Mouse (Mus musculus) myocyte (in vitro differentiated cells): Measurements from ENCODE around the gene Unc79. TPM values are rescaled to one million over a fixed set of nuclear protein-coding genes. Genes with fewer than 3 reads are reported as not detected.
A peak's percentile ranks its signal among the peaks of the same experiment; 100 is the strongest.

Source experiments
- H3K27me3 ChIP-seq: one replicate; pipeline ENCODE4 v1.6.1; 2011; ENCODE audit not compliant: control insufficient read depth, insufficient read depth, insufficient read length
- H3K36me3 ChIP-seq: one replicate; pipeline ENCODE4 v1.6.1; 2011; ENCODE audit not compliant: control insufficient read depth, insufficient read depth
- H3K4me2 ChIP-seq: one replicate; pipeline ENCODE4 v1.6.1; 2011; ENCODE audit warnings: low read depth, control low read depth
- H3K4me3 ChIP-seq: one replicate; pipeline ENCODE4 v1.5.1; 2011; ENCODE audit warnings: mild to moderate bottlenecking, control low read depth, moderate library complexity
- H3K79me2 ChIP-seq: one replicate; pipeline ENCODE4 v1.6.1; 2011; ENCODE audit not compliant: control insufficient read depth, insufficient read depth
- H3ac ChIP-seq: one replicate; pipeline ENCODE4 v1.6.1; 2011; ENCODE audit not compliant: control insufficient read depth, insufficient read length
- CEBPB ChIP-seq: IDR thresholded peaks from 2 replicates; pipeline ENCODE4 v1.6.1; 2011; ENCODE audit warnings: mild to moderate bottlenecking, moderate library complexity; ENCODE audit not compliant: poor library complexity, insufficient read depth, severe bottlenecking
- E2F4 ChIP-seq: IDR thresholded peaks from one replicate; pipeline ENCODE4 v1.6.1; 2011; ENCODE audit warnings: mild to moderate bottlenecking, control low read depth, moderate library complexity; ENCODE audit not compliant: insufficient read depth
- MAX ChIP-seq: IDR thresholded peaks from one replicate; pipeline ENCODE4 v1.6.1; 2011; ENCODE audit warnings: low read depth, mild to moderate bottlenecking, control low read depth
- MYOD1 ChIP-seq, 3 experiments: IDR thresholded peaks; one replicate each; pipeline ENCODE4 v1.6.1; 2011; ENCODE audit warnings: control low read depth in 2 of 3, low read depth in 2 of 3, mild to moderate bottlenecking in 2 of 3, moderate library complexity in 1 of 3; ENCODE audit not compliant: insufficient read length in 2 of 3, control insufficient read depth in 1 of 3
- MYOG ChIP-seq, 3 experiments: IDR thresholded peaks; one replicate each; pipeline ENCODE4 v1.6.1; 2011; ENCODE audit warnings: control low read depth in 2 of 3, low read depth in 2 of 3, mild to moderate bottlenecking in 2 of 3; ENCODE audit not compliant: insufficient read length in 2 of 3, control insufficient read depth in 1 of 3, insufficient read depth in 1 of 3
- POLR2A ChIP-seq: IDR thresholded peaks from one replicate; pipeline ENCODE4 v1.6.1; 2011; ENCODE audit warnings: low read depth, mild to moderate bottlenecking, control low read depth, moderate library complexity; ENCODE audit not compliant: insufficient read length
- POLR2AphosphoS2 ChIP-seq: IDR thresholded peaks from one replicate; pipeline ENCODE4 v1.6.1; 2011; ENCODE audit warnings: low read depth, control low read depth; ENCODE audit not compliant: insufficient read length
- REST ChIP-seq: IDR thresholded peaks from one replicate; pipeline ENCODE4 v1.6.1; 2011; ENCODE audit warnings: mild to moderate bottlenecking, control low read depth, moderate library complexity; ENCODE audit not compliant: insufficient read depth, insufficient read length
- SRF ChIP-seq: IDR thresholded peaks from one replicate; pipeline ENCODE4 v1.6.1; 2011; ENCODE audit warnings: low read depth; ENCODE audit not compliant: control insufficient read depth, insufficient read length
- TCF12 ChIP-seq: IDR thresholded peaks from one replicate; pipeline ENCODE4 v1.6.1; 2011; ENCODE audit warnings: mild to moderate bottlenecking, control low read depth; ENCODE audit not compliant: poor library complexity, insufficient read depth, severe bottlenecking
- TCF3 ChIP-seq: IDR thresholded peaks from one replicate; pipeline ENCODE4 v1.6.1; 2011; ENCODE audit warnings: low read depth, control low read depth; ENCODE audit not compliant: insufficient read length
- USF1 ChIP-seq: IDR thresholded peaks from one replicate; pipeline ENCODE4 v1.6.1; 2011; ENCODE audit warnings: low read depth, mild to moderate bottlenecking, control low read depth, moderate library complexity
- polyA plus RNA-seq: library from polyadenylated mRNA; unstranded; fragments of >200 nt; fragmentation: generic; extraction: Trizol; gene quantifications from one replicate; pipeline ENCODE4 v1.2.1, GENCODE M21; 2012; ENCODE audit warnings: missing spikeins

Gene Unc79
- polyA plus RNA-seq, 1 experiment: not detected

- H3K36me3 ChIP-seq: no peaks in the 10 kb centered on the region
- H3ac ChIP-seq: no peak overlapping the region
- no peak overlapping the region for H3K4me2 ChIP-seq
- H3K79me2 ChIP-seq: no peaks in the 10 kb centered on the region
- H3K27me3 ChIP-seq: no peaks in the 10 kb centered on the region
- H3K4me3 ChIP-seq: no peak overlapping the region
- no peak for TF ChIP-seq CEBPB
- no peak for TF ChIP-seq SRF
- TF ChIP-seq POLR2A: no peak
- TF ChIP-seq USF1: no peak
- TF ChIP-seq TCF12: no peak
- TF ChIP-seq REST: no peak
- TF ChIP-seq MYOD1 (IDR thresholded peaks at IDR 0.05; ENCODE audit: control insufficient read depth in 1 of 3, insufficient read length in 2 of 3, low read depth in 2 of 3): no peak
- no peak for TF ChIP-seq MAX
- TF ChIP-seq MYOG (IDR thresholded peaks at IDR 0.05; ENCODE audit: control insufficient read depth in 1 of 3, insufficient read depth in 1 of 3, insufficient read length in 2 of 3, low read depth in 2 of 3): no peak
Observed at GRCm38 (mm10) chr12:103091831-103092230, 143.2 kb downstream of the Unc79 start.

- no peak overlapping the region for H3K4me3 ChIP-seq
- no peak for TF ChIP-seq MAX
- TF ChIP-seq TCF12: no peak
- no peak for TF ChIP-seq USF1
- no peak for TF ChIP-seq CEBPB
- no peak for TF ChIP-seq E2F4
- no peak for TF ChIP-seq SRF
- no peak for TF ChIP-seq TCF3
- TF ChIP-seq MYOG (IDR thresholded peaks at IDR 0.05; ENCODE audit: control insufficient read depth in 1 of 3, insufficient read depth in 1 of 3, insufficient read length in 2 of 3, low read depth in 2 of 3): no peak
Observed at GRCm38 (mm10) chr12:103095160-103095559, 146.5 kb downstream of the Unc79 start.

GRCm38 (mm10) chr12:103099185-103099584 lies 150.5 kb downstream of the Unc79 start:
- H3K4me2 ChIP-seq: peak overlapping the region; percentile 7
- H3K79me2 ChIP-seq: no peaks in the 10 kb centered on the region
- no peak overlapping the region for H3ac ChIP-seq
- TF ChIP-seq TCF3 (no peak), CEBPB (peak; percentile 80)
- H3K4me3 ChIP-seq: no peak overlapping the region
- no peaks in the 10 kb centered on the region for H3K27me3 ChIP-seq
- H3K36me3 ChIP-seq: no peaks in the 10 kb centered on the region

More at GRCm38 (mm10) chr12:103095160-103095559, 146.5 kb downstream of the Unc79 start:
- Histone ChIP-seq H3K27me3 (no peaks in the 10 kb centered on the region), H3ac (no peak overlapping the region), H3K36me3 (no peaks in the 10 kb centered on the region), H3K79me2 (no peaks in the 10 kb centered on the region), H3K4me2 (no peak overlapping the region)

GRCm38 (mm10) chr12:103100088-103100487 lies 151.4 kb downstream of the Unc79 start:
- no peak overlapping the region for H3ac ChIP-seq
- no peaks in the 10 kb centered on the region for H3K27me3 ChIP-seq
- no peak overlapping the region for H3K4me2 ChIP-seq
- no peaks in the 10 kb centered on the region for H3K79me2 ChIP-seq
- TF ChIP-seq POLR2AphosphoS2: no peak
- TF ChIP-seq CEBPB: no peak
- TF ChIP-seq MYOG (IDR thresholded peaks at IDR 0.05; ENCODE audit: control insufficient read depth in 1 of 3, insufficient read depth in 1 of 3, insufficient read length in 2 of 3, low read depth in 2 of 3): no peak
- TF ChIP-seq TCF12: no peak
- no peak for TF ChIP-seq USF1
- no peak overlapping the region for H3K4me3 ChIP-seq
- H3K36me3 ChIP-seq: no peaks in the 10 kb centered on the region

GRCm38 (mm10) chr12:103103041-103103440 lies 154.4 kb downstream of the Unc79 start:
- no peaks in the 10 kb centered on the region for H3K27me3 ChIP-seq
- no peaks in the 10 kb centered on the region for H3K36me3 ChIP-seq
- H3K79me2 ChIP-seq: no peaks in the 10 kb centered on the region
- no peak overlapping the region for H3ac ChIP-seq
- no peak overlapping the region for H3K4me2 ChIP-seq
- no peak overlapping the region for H3K4me3 ChIP-seq
- no peak for TF ChIP-seq MYOD1 (IDR thresholded peaks at IDR 0.05; ENCODE audit: control insufficient read depth in 1 of 3, insufficient read length in 2 of 3, low read depth in 2 of 3)
- TF ChIP-seq TCF3: no peak
- no peak for TF ChIP-seq SRF
- TF ChIP-seq USF1: no peak
- no peak for TF ChIP-seq POLR2AphosphoS2
- no peak for TF ChIP-seq REST
- no peak for TF ChIP-seq CEBPB

GRCm38 (mm10) chr12:103103601-103104000 lies 154.9 kb downstream of the Unc79 start:
- Histone ChIP-seq H3K36me3 (no peaks in the 10 kb centered on the region), H3K4me3 (no peak overlapping the region), H3K79me2 (no peaks in the 10 kb centered on the region), H3K4me2 (no peak overlapping the region), H3K27me3 (no peaks in the 10 kb centered on the region), H3ac (no peak overlapping the region)
- no peak for TF ChIP-seq MAX
- TF ChIP-seq CEBPB: no peak
- TF ChIP-seq REST: no peak
- TF ChIP-seq MYOD1 (IDR thresholded peaks at IDR 0.05; ENCODE audit: control insufficient read depth in 1 of 3, insufficient read length in 2 of 3, low read depth in 2 of 3): no peak
- no peak for TF ChIP-seq TCF12
- no peak for TF ChIP-seq MYOG (IDR thresholded peaks at IDR 0.05; ENCODE audit: control insufficient read depth in 1 of 3, insufficient read depth in 1 of 3, insufficient read length in 2 of 3, low read depth in 2 of 3)
- no peak for TF ChIP-seq USF1
- no peak for TF ChIP-seq POLR2A
- TF ChIP-seq SRF: no peak
- TF ChIP-seq TCF3: no peak
- no peak for TF ChIP-seq POLR2AphosphoS2
- no peak for TF ChIP-seq E2F4
